Mouse (Mus musculus) urinary bladder, adult 2 months (tissue): ENCODE measurements around the gene Psmd9. TPM values are rescaled to one million over a fixed set of nuclear protein-coding genes. Genes with fewer than 3 reads are reported as not detected.
"Not testable (repeated sequence)": the region's sequence is repeated elsewhere in the genome, so short reads cannot be mapped to it uniquely, and the experiment has no call there.

Experiments
- DNase-seq: peaks from one replicate; pipeline ENCODE4 v3.0.0; 2022; ENCODE audit warnings: low spot score
- polyA plus RNA-seq: library from polyadenylated mRNA; depleted of rRNA; stranded (reverse); fragments of >200 nt; gene quantifications from 2 replicates; pipeline ENCODE4 v1.2.3, GENCODE M21; 2012

The Psmd9 gene
- polyA plus RNA-seq, 1 experiment, result 26.7 TPM

DNA sequence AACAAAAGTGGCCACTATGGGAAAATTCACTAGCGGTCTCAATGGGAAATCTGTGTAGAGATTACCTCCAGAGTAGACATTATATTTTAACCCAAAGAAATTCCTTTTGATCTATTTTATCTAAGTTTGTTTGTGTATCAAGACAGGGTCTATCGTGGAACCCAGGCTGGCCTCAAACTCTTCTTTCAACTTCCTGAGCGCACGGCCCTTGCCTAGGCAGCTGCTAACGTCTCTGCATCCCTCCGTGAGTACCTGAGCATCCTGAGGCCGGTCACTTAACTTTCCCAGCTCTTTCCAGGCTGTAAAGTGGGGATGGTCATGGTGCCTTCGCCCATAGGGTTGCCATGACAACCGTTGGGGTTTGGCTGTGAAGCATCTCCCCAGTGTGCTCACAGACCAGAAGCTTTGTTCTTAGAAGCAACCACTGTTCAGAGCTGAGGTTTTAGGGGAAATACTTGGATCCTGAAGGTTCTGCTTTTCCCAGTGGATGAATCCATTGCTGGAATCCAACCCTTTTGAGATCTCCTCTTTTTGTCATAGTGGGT, 23.5 kb downstream of the Psmd9 start:
- DNase-seq, result no peak

DNA sequence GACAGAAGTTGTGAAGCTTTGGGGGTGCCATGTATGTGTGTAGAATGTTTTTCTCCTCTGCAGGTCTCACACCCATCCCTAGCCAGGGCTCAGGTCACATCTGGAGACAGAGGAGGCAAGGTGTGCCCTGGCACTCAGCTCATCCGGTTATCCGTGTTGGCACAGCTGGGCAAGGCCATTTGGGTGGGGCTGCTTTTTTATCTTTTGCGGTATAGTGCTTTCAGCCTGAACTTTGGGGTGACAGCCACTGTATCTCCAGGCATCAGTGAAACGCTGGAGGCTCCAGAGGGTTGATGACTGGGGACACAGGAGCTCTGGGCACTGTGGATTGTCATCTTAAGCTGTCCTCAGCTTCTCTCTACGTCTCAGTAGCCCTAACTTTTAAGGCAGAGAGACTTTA, 24.2 kb downstream of the Psmd9 start:
- no peak for DNase-seq

DNA sequence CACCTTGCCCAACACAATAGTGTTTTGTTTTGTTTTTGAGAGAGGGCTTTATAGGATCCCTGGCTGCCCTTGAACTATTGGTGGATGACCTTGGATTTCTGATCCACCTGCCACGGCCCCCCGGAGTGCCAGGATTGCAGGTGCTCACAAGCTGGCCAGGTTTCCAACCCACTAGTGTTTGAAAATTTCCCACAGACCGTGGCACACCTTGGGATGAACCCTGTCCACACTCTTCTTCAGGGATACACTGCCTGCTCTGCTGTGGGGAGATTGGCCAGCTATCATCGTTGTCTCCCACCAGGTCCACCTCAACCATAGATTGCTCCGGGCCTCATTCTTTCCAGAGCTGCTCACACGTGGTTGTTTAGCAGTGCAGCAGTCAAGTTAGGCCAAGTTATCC, 25.6 kb downstream of the Psmd9 start:
- no peak for DNase-seq

DNA sequence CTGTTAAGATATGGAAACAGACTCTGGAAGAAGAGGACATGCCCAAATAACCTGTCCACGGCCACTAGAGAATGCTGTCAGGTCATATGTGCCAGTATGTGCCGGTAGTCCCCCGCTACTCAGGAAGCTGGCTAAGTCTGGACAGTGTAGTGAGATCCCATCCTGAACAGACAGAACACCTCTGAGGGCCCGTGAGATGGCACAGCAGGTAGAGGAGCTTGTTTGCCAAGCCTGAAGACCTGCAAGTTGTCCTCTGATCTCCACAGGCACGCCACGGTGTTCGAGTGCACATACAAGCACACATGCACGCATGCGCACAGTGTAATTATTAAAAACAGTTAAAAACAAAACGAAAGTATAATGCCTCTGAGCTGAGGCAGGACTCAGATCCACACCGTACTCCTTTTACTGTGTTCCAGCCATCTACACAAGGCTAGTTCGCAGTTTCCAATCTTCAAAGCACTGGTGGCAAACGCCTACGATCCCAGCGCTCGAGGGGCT, 26.3 kb downstream of the Psmd9 start:
- DNase-seq, result no peak

DNA sequence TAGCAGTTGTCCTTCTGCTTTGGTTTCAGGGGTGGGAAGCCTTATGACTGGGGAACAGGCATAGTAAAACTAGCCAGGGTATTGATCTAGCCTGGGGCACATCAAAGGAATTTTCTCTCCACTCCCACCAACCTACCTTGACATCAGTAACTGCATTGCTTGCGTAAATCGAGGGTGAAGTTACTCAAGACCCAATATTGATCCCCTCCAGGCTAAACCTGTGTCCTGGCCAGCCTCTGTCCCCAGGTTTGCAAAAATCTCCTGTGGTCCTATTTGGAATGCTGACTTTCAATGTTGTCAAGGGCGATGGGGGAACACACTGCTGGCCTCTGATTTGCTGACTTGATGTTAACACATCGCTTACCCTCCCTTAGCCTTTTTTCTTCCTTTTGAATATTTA, 27.5 kb downstream of the Psmd9 start:
- DNase-seq, result no peak

DNA sequence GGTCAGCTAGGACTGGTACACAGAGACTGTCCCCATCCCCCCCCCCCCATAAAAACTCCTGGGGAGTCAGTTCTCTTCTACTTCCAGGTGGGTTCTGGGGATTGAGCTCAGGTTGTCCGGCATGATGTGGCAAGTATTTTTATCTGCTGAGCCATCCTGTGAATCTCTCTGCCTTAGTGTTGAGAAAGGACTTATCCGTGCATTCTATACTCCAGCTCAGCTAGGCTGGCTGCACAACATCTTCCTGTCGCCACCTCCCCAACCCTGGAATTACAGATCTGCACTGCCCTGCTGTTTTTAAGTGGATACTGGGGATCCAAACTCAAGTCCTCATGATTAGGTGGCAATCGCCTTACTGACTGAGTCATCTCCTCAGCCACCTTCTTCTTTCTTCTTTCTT, 29.3 kb downstream of the Psmd9 start:
- no peak for DNase-seq

DNA sequence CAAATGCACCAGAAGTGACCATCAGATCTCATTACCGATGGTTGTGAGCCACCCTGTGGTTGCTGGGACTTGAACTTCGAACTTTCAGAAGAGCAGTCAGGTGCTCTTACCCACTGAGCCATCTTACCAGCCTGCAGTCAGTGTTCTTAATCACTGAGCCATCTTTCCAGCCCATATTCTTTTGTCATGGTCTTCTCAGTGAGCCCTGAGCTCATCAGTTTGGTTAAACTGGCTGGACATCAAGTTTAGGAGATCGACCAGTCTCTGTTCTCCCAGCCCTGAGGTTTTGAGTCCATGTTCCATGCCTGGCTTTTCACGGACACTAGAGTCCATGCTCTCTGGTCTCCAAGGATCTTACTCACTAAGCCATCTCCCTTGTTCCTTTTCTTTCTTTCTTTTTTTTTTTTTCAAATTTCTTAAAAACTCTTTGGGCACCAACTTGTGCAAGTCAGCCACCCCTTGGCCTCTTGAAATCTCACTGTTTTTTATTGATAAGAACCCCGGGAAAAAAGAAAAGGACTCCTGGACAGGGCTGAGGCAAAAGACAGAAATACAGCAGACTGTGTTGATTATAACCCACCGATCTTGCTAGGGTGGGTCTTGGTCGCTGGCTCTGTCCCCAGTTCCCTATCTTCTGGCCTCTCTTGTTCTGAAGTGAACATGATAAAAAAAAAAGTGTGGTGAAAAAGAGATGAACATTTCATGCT, 31.8 kb downstream of the Psmd9 start:
- DNase-seq, result not testable (repeated sequence)

DNA sequence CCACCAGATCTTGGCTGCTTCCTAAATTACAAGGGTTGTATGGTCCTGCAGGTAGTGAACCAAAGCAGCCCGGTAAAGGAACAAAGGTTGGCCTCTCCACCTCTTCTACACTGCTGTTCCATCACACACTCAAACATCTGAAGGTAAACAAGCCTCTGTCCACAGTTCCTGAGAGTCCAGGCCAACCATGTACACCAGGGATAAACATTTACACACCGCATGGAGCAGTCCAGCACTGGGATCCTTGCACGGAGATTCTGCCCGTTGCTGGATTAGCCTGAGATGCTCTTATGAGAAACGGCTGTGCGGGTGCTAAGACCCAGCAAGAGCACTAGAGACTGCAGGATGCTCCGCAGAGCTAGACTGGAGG, 32.3 kb downstream of the Psmd9 start:
- DNase-seq, result no peak

DNA sequence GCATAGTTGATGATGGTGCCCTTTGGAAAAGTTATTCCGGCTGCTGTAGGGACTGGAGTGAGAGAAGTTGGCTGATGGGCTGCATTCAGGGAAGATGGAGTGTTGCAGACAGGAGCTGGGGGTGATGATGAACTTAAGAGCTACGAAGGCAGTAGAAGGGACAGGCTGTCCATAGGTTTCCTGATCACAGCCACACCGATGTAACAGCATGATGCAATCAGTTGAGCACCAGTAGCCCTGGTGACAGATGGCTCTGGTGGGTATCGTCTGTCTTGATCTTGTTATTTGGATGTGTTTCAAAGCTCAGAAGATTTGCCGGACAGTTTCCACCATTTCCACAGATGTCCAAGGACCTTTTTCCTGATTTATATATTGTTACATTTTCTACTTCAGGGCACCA, 32.8 kb downstream of the Psmd9 start:
- no peak for DNase-seq

DNA sequence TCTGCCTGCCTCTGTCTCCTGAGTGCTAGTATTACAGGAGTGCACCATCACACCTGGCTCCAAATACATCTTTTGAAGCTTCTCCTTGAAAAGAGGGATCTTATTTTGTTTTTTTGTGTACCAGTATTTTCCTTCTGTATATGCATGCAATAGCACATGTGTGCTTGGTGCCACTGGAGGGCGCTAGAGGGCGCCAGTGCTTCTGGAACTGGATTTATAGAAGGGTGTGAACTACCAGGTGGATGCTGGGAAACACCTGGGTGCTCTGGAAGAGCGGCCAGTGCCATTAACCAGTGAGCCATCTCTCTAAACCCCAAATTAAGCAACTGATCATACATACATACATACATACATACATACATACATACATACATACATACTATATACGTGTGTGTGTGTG, 33.6 kb downstream of the Psmd9 start:
- not testable (repeated sequence) for DNase-seq

DNA sequence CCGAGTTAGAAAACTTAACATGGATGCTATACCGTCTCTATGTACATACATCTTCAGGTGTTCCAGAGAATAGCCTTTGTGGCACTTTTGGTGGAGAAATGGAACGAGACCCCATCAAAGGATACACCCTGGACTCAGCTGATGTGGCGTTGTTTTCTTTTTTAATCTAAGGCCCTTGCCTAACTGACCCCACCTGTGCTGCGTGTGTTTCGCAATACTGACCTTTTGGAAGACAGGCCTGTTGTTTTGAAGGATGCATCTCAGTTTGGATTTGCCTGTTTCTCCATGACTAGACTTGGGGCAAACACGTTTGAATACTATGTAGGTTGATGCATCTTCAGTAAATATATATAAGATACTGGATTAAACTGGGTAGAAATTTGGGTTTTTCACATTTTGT, 34.4 kb downstream of the Psmd9 start:
- DNase-seq, result not testable (repeated sequence)

DNA sequence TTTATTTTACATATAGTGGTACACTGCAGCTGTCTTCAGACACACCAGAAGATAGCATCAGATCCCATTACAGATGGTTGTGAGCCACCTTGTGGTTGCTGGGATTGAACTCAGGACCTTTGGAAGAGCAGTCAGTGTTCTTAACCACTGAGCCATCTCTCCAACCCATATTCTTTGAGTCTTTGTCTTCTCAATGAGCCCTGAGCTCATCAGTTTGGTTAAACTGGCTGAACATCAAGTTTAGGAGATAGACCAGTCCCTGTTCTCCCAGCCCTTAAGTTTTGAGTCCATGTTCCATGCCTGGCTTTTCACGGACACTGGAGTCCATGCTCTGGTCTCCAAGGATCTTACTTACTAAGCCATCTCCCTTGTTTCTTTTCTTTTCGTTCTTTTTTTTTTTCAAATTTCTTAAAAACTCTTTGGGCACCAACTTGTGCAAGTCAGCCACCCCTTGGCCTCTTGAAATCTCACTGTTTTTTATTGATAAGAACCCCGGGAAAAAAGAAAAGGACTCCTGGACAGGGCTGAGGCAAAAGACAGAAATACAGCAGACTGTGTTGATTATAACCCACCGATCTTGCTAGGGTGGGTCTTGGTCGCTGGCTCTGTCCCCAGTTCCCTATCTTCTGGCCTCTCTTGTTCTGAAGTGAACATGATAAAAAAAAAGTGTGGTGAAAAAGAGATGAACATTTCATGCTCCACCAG, 53.3 kb downstream of the Psmd9 start:
- not testable (repeated sequence) for DNase-seq

DNA sequence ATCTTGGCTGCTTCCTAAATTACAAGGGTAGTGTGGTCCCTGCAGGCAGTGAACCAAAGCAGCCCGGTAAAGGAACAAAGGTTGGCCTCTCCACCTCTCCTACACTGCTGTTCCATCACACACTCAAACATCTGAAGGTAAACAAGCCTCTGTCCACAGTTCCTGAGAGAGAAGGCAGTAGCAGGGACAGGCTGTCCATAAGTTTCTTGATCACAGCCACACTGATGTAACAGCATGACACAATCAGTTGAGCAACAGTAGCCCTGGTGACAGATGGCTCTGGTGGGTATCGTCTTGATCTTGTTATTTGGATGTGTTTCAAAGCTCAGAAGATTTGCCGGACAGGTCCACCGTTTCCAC, 53.8 kb downstream of the Psmd9 start:
- DNase-seq, result no peak

DNA sequence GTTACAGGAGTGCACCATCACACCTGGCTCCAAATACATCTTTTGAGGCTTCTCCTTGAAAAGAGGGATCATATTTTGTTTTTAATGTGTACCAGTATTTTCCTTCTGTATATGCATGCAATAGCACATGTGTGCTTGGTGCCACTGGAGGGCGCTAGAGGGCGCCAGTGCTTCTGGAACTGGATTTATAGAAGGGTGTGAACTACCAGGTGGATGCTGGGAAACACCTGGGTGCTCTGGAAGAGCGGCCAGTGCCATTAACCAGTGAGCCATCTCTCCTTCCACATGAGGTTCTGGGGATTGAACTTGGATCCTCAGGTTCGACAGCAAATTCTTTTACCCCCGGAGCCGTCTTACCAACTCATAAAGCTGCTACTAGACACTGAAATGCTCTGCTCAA, 54.6 kb downstream of the Psmd9 start:
- not testable (repeated sequence) for DNase-seq

DNA sequence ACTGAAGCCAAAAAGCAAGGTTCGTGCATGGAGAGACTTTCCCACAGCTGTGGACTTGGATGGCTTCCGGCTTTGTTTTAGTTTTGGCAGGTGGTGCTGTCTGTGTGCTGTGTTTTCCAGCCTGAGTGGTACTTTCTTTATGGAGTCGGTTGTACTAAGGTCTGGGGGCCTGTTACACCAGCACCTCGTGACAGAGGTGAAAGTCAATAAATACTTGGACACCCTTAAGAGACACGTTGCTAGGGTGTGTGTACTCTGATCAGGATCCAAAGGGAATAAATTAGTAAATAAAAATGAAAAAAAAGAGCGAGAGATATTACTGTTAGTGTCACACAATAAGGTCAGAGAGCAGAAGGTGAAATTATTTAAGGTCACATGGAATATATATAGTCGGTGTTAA, 57.6 kb downstream of the Psmd9 start:
- no peak for DNase-seq

DNA sequence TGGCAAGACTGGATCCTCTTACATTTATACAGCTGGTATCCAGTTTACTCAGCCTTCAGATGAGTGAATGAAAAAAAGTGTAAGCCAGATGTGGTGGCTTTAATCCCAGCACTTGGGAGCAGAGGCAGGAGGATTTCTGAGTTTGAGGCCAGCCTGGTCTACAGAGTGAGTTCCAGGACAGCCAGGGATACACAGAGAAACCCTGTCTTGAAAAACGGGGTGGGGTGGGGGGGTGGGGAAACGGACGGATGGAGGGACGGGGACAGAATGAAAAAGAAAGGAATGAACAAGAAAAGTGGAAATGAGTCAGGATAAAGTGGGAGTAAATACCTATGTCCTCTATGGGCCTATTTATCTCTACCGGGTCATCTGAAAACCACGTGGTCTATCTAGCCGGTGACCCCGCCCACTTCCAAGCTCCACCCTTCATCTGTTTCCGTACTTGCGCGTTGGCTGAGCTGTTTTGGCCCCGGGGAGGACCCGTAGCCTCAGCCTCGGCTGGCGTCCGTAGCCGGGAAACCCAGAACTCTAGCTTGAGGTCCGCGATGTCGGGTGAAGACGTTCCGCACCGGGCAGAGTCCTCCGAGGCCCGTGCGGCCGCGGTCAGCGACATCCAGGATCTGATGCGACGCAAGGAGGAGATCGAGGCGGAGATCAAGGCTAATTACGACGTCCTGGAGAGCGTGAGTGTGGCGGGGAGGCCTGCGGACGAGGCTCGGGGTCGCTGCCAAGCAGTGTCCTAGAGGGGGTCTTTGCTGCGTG, 58.7 kb downstream of the Psmd9 start:
- DNase-seq, result peak; percentile 90

DNA sequence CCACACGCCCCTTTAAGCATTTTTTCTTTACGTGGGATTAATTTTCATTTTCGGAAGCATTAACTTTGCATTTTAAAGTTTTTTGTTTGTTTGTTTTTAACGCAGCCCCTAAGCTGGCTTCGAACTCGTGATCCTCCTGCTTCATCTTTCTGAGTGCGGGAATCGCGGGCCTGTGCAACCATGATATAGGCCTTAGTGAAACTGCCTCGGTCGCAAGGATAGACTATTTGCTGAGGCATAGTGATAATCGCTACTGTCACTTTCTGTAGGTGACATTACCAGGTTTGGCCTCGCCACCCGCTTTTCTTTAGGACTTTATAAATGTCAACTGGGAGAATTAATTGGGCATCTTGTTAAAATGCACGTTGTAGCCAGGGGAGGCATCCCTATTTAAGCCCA, 59.3 kb downstream of the Psmd9 start:
- no peak for DNase-seq

DNA sequence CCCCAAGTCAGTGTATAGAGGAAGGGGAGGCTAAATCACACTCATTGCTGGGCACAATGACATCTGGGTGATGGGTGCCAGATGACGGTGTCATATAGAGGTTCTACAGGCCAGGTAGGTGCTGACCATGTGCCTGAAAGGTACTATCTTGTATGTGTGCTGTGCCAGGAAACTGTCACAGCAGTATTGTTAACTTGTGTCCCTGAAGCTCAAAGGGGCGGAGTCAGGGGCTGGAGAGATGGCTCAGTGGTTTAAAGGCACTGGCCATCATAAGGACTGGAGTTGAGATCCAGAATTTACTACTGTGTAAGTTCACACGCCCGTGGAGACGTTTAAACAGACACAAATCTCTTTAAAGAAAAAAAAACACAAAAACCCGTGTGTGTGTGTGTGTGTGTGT, 60.1 kb downstream of the Psmd9 start:
- no peak for DNase-seq

DNA sequence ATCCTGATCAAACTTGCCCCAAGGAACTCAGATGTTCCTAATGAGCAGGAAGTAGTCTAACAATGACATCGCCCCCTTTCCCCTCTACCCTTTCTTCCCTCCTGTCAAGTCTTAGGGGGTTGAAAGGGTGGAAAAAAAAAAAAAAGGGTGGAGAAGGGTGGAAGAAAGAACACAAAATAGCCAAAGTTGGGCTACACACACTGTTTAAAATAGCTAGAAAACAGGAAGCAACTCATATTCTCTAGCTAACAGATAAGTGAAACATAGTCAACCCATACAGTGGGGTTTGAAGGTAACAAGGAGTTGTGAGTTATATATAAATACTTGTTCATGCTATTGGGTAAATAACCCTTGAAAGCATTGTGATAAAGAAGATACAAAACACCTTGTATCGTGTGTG, 63.0 kb downstream of the Psmd9 start:
- DNase-seq, result no peak

DNA sequence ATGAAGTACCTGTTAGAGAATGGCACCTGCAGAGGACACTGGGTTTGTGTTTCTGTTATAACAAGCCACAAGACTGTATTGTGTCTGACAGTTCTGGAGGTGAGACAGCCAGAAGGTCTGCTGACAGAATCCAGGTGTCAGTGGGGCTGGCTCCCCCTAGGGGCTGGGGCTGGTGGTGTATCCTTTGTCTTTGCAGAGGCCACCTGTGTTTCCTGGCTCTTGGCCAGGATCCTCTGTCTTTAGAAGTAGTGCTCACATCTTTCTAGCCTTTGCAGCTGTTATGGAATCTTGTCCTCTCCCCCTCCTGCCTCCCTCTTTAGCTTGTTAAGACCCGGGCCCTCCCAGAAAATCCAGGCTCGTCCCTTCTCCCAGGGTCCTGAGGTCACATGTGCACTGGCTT, 66.5 kb downstream of the Psmd9 start:
- no peak for DNase-seq

DNA sequence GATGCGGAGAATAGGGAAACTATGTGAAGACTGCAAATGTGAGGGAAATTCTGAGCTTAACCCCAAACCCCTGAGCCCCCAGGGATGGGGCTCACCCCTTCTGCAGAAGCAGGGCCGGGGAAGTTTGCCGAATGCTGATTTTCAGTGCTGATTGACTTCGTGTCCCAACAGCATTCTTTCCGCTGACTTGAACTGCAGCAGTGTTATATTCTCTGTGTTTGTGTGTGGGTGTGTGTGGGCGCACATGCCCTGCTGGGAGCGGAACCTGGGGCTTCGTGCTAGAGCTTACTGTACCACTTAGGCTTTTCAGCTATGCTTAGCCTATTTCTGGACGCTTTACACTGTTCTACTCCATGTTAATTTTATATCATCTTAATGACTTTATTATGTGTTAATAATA, 67.2 kb downstream of the Psmd9 start:
- no peak for DNase-seq

DNA sequence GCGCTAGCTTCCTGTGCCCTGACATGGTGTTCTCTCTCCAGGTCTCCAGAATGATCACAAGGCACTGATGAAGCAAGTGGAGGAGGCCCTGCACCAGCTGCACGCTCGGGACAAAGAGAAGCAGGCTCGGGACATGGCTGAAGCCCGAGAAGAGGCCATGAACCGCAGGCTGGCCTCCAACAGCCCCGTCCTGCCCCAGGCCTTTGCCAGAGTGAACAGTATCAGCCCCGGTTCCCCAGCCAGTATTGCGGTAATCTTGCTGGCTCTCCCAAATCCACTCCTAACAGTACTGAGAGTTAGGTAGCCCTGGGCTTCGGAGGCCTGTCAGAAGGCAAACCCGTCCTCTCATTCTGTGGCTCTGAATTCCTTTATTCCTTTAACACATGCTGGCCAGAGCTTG, 70.3 kb downstream of the Psmd9 start:
- no peak for DNase-seq

DNA sequence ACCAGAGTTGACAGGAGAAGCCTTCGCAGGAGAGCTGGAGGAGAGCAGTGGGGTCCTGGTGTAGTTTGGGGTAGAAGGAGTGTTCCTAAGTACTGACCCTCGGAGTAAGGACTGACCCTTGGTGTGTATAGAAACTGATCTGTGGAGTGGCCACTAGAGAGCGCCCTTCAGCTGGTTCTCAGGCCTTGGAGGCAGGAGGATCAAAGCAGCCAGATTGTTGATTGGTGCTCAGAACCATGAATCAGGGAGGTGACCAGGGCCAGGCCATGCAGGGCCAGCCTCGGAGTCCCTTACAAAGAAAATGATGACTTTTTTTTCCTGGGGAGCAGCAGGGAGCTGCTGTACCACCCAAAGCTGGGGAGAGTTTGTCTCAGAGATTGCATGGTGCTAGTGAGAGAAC, 76.3 kb downstream of the Psmd9 start:
- no peak for DNase-seq
